Mouse (Mus musculus): Measurements from ENCODE around the gene Tekt3.

GRCm38 (mm10) chr11:63084536-63084935 is 23.1 kb downstream of the Tekt3 start:
- no peak for TF ChIP-seq POLR2A (IDR thresholded peaks at IDR 0.05; ENCODE audit: borderline replicate concordance, insufficient read depth, low read length)
- no peak for TF ChIP-seq CTCF (IDR thresholded peaks at IDR 0.05; ENCODE audit: borderline replicate concordance, insufficient read depth, low read depth, low read length)

Measured in cerebellum, adult 2 months (tissue).